Mouse (Mus musculus) lung, postnatal 25 days (tissue): ENCODE results near the gene Gm13769.
"Not testable (repeated sequence)": the region's sequence is repeated elsewhere in the genome, so short reads cannot be mapped to it uniquely, and the experiment has no call there.

ENCODE experiments used
- DNase-seq: peaks from one replicate; pipeline ENCODE4 v3.0.0; 2022; ENCODE audit warnings: low spot score

Gene Gm13769

DNA sequence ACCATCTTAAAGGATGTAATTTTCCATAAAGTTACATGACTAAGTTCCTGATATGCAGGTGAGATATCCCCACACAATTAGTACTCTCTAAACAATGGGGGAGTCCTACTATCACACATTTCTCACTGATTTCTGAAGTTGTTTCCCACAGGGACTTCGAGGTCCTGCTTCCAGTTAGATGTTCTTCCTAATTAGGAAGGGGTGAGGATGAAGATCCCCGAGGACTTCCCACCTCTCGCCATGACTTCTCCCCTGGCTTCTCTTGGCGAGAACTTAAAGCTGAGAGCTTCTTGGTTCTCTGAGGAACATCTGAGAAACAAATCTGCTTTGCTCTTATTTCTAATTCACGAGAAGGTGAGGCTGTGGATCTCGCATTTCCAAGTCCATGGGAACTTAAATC, at the start of gene Gm13769:
Gene Gm13769 (plus strand): TSS at position 301 of the 400 bp plus-strand sequence.
- not testable (repeated sequence) for DNase-seq

GRCm38 (mm10) chr2:90292741-90293140, 29.3 kb upstream of the Gm13769 start, which contains the start of gene Olfr1272:
Gene Olfr1272 (minus strand): TSS chr2:90292841.
- no peak for DNase-seq

GRCm38 (mm10) chr2:90346694-90347093, 24.7 kb downstream of the Gm13769 start:
- DNase-seq = not testable (repeated sequence)

DNA sequence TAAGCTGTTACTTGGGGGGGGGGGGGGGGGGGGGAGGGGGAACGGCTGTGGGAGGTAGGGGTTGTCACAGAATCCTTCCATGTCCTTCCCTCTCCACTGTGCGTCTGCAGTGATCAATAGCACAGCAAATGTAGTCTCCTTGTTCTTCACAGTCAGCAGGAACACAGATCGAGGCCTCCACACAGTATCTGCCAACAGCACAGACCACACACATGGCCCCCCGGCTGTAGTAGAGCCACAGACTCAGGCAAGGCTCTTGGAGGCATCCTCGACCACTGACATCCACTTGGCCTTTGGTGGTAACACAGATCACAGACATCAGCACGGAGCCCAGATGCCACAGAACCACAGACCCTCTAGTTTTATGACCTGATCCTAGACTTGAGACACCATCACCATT, 29.0 kb downstream of the Gm13769 start:
- DNase-seq = not testable (repeated sequence)

DNA sequence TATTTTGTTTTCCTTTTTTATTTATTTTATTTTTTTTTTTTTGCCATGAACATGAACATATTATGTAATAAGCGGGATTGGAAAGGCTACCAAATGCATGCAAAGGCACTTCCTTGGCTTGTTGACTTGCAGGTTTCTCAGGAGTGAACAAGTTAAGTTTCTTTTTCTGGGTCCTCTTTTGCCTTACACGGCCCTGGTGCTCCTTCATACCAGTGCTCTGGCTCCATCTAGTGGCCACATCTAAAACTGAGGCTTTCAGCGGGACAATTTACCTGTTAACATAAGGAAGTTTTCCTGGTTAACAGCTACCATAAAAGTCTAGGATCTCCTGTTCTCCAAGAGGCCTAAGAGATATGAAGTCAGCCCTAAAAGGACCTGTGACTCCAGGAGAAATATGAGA, 29.5 kb downstream of the Gm13769 start:
- DNase-seq = not testable (repeated sequence)

DNA sequence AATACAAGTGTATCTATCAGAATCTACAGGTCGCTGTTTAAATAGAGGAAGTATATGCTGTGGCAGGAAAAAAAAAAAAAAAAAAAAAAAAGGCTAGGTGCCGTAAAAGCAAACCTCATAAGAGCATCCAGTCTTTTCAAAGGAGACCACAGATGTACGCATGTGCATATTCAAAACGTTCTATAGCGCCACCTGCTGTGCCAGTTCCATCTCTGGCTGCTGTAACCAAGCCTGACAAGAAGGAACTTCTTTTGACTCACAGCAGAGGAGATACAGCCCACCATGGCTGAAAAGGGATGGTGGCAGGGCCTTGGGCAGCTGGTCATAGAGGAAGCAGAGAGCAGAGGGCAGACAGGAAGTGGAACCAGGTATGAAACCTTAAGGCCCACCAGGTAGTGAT, 37.2 kb downstream of the Gm13769 start:
- not testable (repeated sequence) for DNase-seq

DNA sequence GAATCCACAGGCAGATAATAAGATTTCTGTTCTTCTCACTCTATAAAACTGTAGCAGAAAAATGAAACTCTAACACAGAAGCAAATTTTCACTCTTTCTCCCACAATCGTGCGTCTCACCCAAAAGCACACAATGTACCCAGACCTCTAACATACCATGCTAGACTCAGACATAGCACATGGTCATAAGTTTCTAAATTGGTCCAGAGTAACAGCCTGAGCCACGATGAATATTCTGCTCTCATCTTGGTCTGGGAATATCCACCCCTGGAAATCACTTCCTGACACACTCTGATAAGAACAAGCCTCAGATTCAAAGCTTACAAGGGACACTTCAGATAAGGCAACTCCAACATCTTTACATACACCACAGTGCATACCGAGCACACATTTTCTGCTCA, 38.2 kb downstream of the Gm13769 start:
- not testable (repeated sequence) for DNase-seq
